Mouse (Mus musculus): ENCODE measurements around the gene Pbx3.

GRCm38 (mm10) chr2:34373886-34374285 lies 944 bp upstream of the Pbx3 start:
- TF ChIP-seq CTCF (IDR thresholded peaks at IDR 0.05; ENCODE audit: control insufficient read depth, insufficient read depth, insufficient read length) (no peak), MAX (IDR thresholded peaks at IDR 0.05) (no peak), USF1 (IDR thresholded peaks at IDR 0.05; ENCODE audit: low read depth) (no peak), MYOD1 (IDR thresholded peaks at IDR 0.05; ENCODE audit: control insufficient read depth, insufficient read length, low read depth) (no peak), FOSL1 (IDR thresholded peaks at IDR 0.05; ENCODE audit: insufficient read depth, low read length, poor library complexity, severe bottlenecking) (no peak), MYOG (IDR thresholded peaks at IDR 0.05; ENCODE audit: control insufficient read depth, extremely low read depth, insufficient read length) (no peak)
